Mouse (Mus musculus): ENCODE measurements around the gene Utp18. TPM values are rescaled to one million over a fixed set of nuclear protein-coding genes. Genes with fewer than 3 reads are reported as not detected.
A peak's percentile ranks its signal among the peaks of the same experiment; 100 is the strongest.

The Utp18 gene
- polyA plus RNA-seq, 1 experiment from 2014 or later: 45.1 TPM

DNA sequence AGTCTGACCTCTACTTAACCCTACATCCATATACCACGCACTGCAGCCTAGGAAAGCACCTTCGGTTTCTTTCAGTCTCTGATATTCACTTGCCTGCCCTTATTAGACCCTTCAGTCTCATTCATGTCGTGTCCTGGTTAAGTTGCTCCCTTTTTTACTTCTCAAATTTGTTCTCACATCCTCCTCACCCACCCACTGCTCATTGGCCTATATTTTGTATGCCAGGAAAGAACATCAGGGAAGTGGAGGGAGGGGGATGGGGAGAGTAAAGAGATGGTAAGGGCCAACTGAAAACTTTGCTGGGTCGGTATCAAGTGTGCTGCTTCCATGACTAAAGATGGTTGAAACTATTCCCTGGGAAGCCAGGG, 1.5 kb upstream of the Utp18 start:
- peak overlapping the region; percentile 91; the same call in 1 of the 2 replicates for H3K9ac ChIP-seq (ENCODE audit: low read length)
- H3K4me3 ChIP-seq (ENCODE audit: low read depth, low read length): peak overlapping the region; percentile 94
- no peaks in the 10 kb centered on the region for H3K4me1 ChIP-seq (ENCODE audit: control insufficient read depth, insufficient read depth, low read length)
- H3K4me2 ChIP-seq (ENCODE audit: low read depth, severe bottlenecking): peak overlapping the region; percentile 65
- H3K9me3 ChIP-seq (ENCODE audit: control insufficient read depth, low read length): no peaks in the 10 kb centered on the region
- peak; percentile 26 for DNase-seq (ENCODE audit: low spot score)
- no peaks in the 10 kb centered on the region for H3K36me3 ChIP-seq (ENCODE audit: control insufficient read depth, insufficient read depth, low read length)
- WGBS: 6% methylated on average over 4 of the region's 4 CpGs
- no peak overlapping the region for H3K27ac ChIP-seq (replicated peaks; ENCODE audit: low read depth, low read length)
- no peak for ATAC-seq (ENCODE audit: insufficient number of reproducible peaks, low FRiP score, low TSS enrichment, low read depth)
- H3K27me3 ChIP-seq (ENCODE audit: control insufficient read depth, insufficient read depth, low read length): no peaks in the 10 kb centered on the region

GRCm38 (mm10) chr11:93886411-93887079, 979 bp upstream of the Utp18 start:
- Histone ChIP-seq H3K9me3 (ENCODE audit: control insufficient read depth, low read length) (no peaks in the 10 kb centered on the region), H3K4me2 (ENCODE audit: low read depth, severe bottlenecking) (peak overlapping the region; percentile 65), H3K4me1 (ENCODE audit: control insufficient read depth, insufficient read depth, low read length) (no peaks in the 10 kb centered on the region), H3K27me3 (ENCODE audit: control insufficient read depth, insufficient read depth, low read length) (no peaks in the 10 kb centered on the region), H3K36me3 (ENCODE audit: control insufficient read depth, insufficient read depth, low read length) (no peaks in the 10 kb centered on the region), H3K27ac (replicated peaks; ENCODE audit: low read depth, low read length) (peak overlapping the region; percentile 87), H3K9ac (ENCODE audit: low read length) (peak overlapping the region; percentile 91), H3K4me3 (ENCODE audit: low read depth, low read length) (peak overlapping the region; percentile 94)
- WGBS: under 1% methylated on average over 34 of the region's 34 CpGs
- ATAC-seq (ENCODE audit: insufficient number of reproducible peaks, low FRiP score, low TSS enrichment, low read depth) (no peak), DNase-seq (ENCODE audit: low spot score) (peak; percentile 64)

- H3K4me3 ChIP-seq (ENCODE audit: low read depth, low read length): peak overlapping the region; percentile 94
- under 1% methylated on average over 77 of the region's 81 CpGs for WGBS
- DNase-seq (ENCODE audit: low spot score) (peak; percentile 73), ATAC-seq (ENCODE audit: insufficient number of reproducible peaks, low FRiP score, low TSS enrichment, low read depth) (peak; percentile 53)
- H3K27me3 ChIP-seq (ENCODE audit: control insufficient read depth, insufficient read depth, low read length): no peaks in the 10 kb centered on the region
- peak overlapping the region; percentile 87 for H3K27ac ChIP-seq (replicated peaks; ENCODE audit: low read depth, low read length)
- H3K9ac ChIP-seq (ENCODE audit: low read length): peak overlapping the region; percentile 91
- H3K36me3 ChIP-seq (ENCODE audit: control insufficient read depth, insufficient read depth, low read length): no peaks in the 10 kb centered on the region
- no peaks in the 10 kb centered on the region for H3K4me1 ChIP-seq (ENCODE audit: control insufficient read depth, insufficient read depth, low read length)
- H3K4me2 ChIP-seq (ENCODE audit: low read depth, severe bottlenecking): peak overlapping the region; percentile 65
- no peaks in the 10 kb centered on the region for H3K9me3 ChIP-seq (ENCODE audit: control insufficient read depth, low read length)
Observed at GRCm38 (mm10) chr11:93884901-93885571, 530 bp downstream of the Utp18 start.

- no peaks in the 10 kb centered on the region for H3K27me3 ChIP-seq (ENCODE audit: control insufficient read depth, insufficient read depth, low read length)
- DNase-seq (ENCODE audit: low spot score) (no peak), ATAC-seq (ENCODE audit: insufficient number of reproducible peaks, low FRiP score, low TSS enrichment, low read depth) (no peak)
- H3K4me1 ChIP-seq (ENCODE audit: control insufficient read depth, insufficient read depth, low read length): no peaks in the 10 kb centered on the region
- no peak overlapping the region for H3K9ac ChIP-seq (ENCODE audit: low read length)
- no peaks in the 10 kb centered on the region; the same call in 1 of the 2 replicates for H3K36me3 ChIP-seq (ENCODE audit: control insufficient read depth, insufficient read depth, low read length)
- no peak overlapping the region for H3K27ac ChIP-seq (replicated peaks; ENCODE audit: low read depth, low read length)
- H3K4me3 ChIP-seq (ENCODE audit: low read depth, low read length): peak overlapping the region; percentile 94
- H3K9me3 ChIP-seq (ENCODE audit: control insufficient read depth, low read length): no peaks in the 10 kb centered on the region
- WGBS: 87% methylated on average over 4 of the region's 4 CpGs
- H3K4me2 ChIP-seq (ENCODE audit: low read depth, severe bottlenecking): no peak overlapping the region; the same call in 1 of the 2 replicates
Observed at GRCm38 (mm10) chr11:93884068-93884467, 1.5 kb downstream of the Utp18 start.

DNA sequence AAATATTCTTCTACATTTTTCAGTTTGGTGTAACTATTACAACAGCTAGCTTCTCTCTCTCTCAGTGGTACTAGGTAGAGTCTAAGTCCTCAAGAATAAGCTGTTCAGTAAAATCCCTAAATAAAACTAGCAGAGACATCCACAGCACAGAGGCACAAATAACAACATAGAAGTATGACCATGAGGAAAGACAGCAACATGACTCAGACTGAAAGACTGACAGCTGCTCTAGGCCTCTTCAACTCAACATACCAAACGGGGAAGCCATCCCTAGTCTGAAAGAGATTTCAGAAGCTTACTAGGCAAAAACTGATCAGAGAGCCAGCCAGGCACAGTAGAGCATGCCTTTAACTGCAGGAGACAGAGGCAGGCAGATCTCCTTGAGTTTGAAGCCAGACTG, 22.9 kb downstream of the Utp18 start:
- Histone ChIP-seq H3K4me1 (ENCODE audit: control insufficient read depth, insufficient read depth, low read length) (no peaks in the 10 kb centered on the region), H3K9me3 (ENCODE audit: control insufficient read depth, low read length) (no peaks in the 10 kb centered on the region), H3K4me3 (ENCODE audit: low read depth, low read length) (no peak overlapping the region), H3K9ac (ENCODE audit: low read length) (no peak overlapping the region), H3K27me3 (ENCODE audit: control insufficient read depth, insufficient read depth, low read length) (no peaks in the 10 kb centered on the region), H3K4me2 (ENCODE audit: low read depth, severe bottlenecking) (no peak overlapping the region), H3K27ac (replicated peaks; ENCODE audit: low read depth, low read length) (no peak overlapping the region), H3K36me3 (ENCODE audit: control insufficient read depth, insufficient read depth, low read length) (peaks cover 19% of the 10 kb centered on the region)
- DNase-seq (ENCODE audit: low spot score) (no peak), ATAC-seq (ENCODE audit: insufficient number of reproducible peaks, low FRiP score, low TSS enrichment, low read depth) (no peak)
- WGBS: 94% methylated on average over 1 of the region's 1 CpGs

GRCm38 (mm10) chr11:93862045-93862623, 23.4 kb downstream of the Utp18 start:
- no peak overlapping the region for H3K9ac ChIP-seq (ENCODE audit: low read length)
- H3K4me3 ChIP-seq (ENCODE audit: low read depth, low read length): no peak overlapping the region
- no peak overlapping the region for H3K4me2 ChIP-seq (ENCODE audit: low read depth, severe bottlenecking)
- no peak overlapping the region for H3K27ac ChIP-seq (replicated peaks; ENCODE audit: low read depth, low read length)
- DNase-seq (ENCODE audit: low spot score) (no peak), ATAC-seq (ENCODE audit: insufficient number of reproducible peaks, low FRiP score, low TSS enrichment, low read depth) (no peak)
- H3K27me3 ChIP-seq (ENCODE audit: control insufficient read depth, insufficient read depth, low read length): no peaks in the 10 kb centered on the region
- 96% methylated on average over 4 of the region's 4 CpGs for WGBS
- H3K9me3 ChIP-seq (ENCODE audit: control insufficient read depth, low read length): no peaks in the 10 kb centered on the region
- peaks cover 17% of the 10 kb centered on the region for H3K36me3 ChIP-seq (ENCODE audit: control insufficient read depth, insufficient read depth, low read length)
- H3K4me1 ChIP-seq (ENCODE audit: control insufficient read depth, insufficient read depth, low read length): no peaks in the 10 kb centered on the region

- no peaks in the 10 kb centered on the region for H3K27me3 ChIP-seq (ENCODE audit: control insufficient read depth, insufficient read depth, low read length)
- 92% methylated on average over 2 of the region's 2 CpGs for WGBS
- DNase-seq (ENCODE audit: low spot score): no peak
Observed at GRCm38 (mm10) chr11:93861193-93861592, 24.4 kb downstream of the Utp18 start.

GRCm38 (mm10) chr11:93860540-93861172, 24.9 kb downstream of the Utp18 start:
- H3K27me3 ChIP-seq (ENCODE audit: control insufficient read depth, insufficient read depth, low read length): no peaks in the 10 kb centered on the region
- no peak for DNase-seq (ENCODE audit: low spot score)
- H3K9ac ChIP-seq (ENCODE audit: low read length): no peak overlapping the region
- no peak overlapping the region for H3K4me2 ChIP-seq (ENCODE audit: low read depth, severe bottlenecking)
- H3K36me3 ChIP-seq (ENCODE audit: control insufficient read depth, insufficient read depth, low read length): peaks cover 5% of the 10 kb centered on the region; the same call in 1 of the 2 replicates
- WGBS: 91% methylated on average over 1 of the region's 1 CpGs
- no peak overlapping the region for H3K4me3 ChIP-seq (ENCODE audit: low read depth, low read length)
- no peaks in the 10 kb centered on the region for H3K4me1 ChIP-seq (ENCODE audit: control insufficient read depth, insufficient read depth, low read length)
- no peak for ATAC-seq (ENCODE audit: insufficient number of reproducible peaks, low FRiP score, low TSS enrichment, low read depth)
- H3K9me3 ChIP-seq (ENCODE audit: control insufficient read depth, low read length): no peaks in the 10 kb centered on the region
- H3K27ac ChIP-seq (replicated peaks; ENCODE audit: low read depth, low read length): no peak overlapping the region

More at GRCm38 (mm10) chr11:93861193-93861592, 24.4 kb downstream of the Utp18 start:
- Histone ChIP-seq H3K4me1 (ENCODE audit: control insufficient read depth, insufficient read depth, low read length) (no peaks in the 10 kb centered on the region), H3K9me3 (ENCODE audit: control insufficient read depth, low read length) (no peaks in the 10 kb centered on the region), H3K9ac (ENCODE audit: low read length) (no peak overlapping the region), H3K27ac (replicated peaks; ENCODE audit: low read depth, low read length) (no peak overlapping the region), H3K4me3 (ENCODE audit: low read depth, low read length) (no peak overlapping the region), H3K4me2 (ENCODE audit: low read depth, severe bottlenecking) (no peak overlapping the region), H3K36me3 (ENCODE audit: control insufficient read depth, insufficient read depth, low read length) (peaks cover 8% of the 10 kb centered on the region)
- ATAC-seq (ENCODE audit: insufficient number of reproducible peaks, low FRiP score, low TSS enrichment, low read depth): no peak

Measured in limb, embryonic 11.5 days (tissue).